Mouse (Mus musculus) neural tube, embryonic 10.5 days (tissue): ENCODE measurements around the gene Xylb.

Experiments used
- DNase-seq: peaks from one replicate; pipeline ENCODE4 v3.0.0-alpha.2; 2017; ENCODE audit warnings: low spot score; ENCODE audit errors: extremely low spot score

Xylb gene

DNA sequence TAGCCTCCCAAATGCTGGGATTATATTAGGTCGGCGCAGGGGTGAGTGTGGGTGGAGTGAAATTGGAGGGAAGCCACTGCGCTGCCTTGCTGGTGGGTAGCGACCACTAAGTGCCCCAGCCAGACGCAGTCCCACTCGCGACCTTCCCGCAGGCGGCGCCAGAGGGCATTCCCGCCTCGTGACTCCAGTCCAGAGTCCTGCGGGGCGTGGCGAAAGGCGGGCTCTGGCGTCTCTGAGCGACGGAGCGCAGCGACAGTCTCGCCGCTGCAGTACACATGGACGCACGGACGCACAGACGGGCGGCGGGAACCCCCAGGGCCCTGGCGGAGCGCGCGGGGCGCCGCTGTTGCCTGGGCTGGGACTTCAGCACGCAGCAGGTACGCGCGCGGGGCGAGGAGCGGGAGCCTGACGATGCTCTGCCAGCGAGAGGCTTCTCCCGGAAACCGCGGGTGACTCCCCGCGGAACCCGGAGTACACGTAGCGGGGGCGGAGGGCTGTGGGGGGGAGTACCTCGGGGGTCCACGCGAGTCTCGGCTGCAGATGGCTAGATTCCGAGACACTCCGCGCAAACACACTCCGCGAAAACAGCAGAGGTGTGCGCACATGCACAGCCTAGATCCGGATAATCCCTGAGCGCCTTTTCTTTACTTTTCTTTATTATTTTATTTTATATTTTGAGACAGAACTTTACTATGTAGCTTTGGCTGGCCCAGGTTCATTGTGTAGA, at the start of gene Xylb:
Xylb (plus strand) TSS at position 51 of the 727 bp plus-strand sequence.
- DNase-seq: peak; percentile 91

DNA sequence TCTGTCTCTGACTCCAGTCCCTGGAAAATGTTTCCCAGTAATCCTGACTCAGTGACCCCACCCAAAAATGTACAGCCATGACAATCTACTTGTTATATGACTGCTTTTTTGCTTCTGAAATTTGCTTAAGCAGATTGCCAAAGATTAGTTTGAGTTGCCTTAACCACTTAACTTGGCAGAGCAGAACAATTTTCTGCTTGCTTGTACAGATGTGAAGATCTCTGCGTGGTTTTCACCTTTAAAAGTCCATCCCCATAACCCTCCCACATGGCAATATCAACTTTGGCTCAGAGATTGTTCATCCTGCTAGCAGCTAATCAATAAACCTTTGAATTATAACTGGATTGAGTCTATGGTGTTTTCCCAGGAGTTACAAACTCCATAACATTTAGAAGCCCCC, 48.1 kb upstream of the Xylb start:
- no peak for DNase-seq

DNA sequence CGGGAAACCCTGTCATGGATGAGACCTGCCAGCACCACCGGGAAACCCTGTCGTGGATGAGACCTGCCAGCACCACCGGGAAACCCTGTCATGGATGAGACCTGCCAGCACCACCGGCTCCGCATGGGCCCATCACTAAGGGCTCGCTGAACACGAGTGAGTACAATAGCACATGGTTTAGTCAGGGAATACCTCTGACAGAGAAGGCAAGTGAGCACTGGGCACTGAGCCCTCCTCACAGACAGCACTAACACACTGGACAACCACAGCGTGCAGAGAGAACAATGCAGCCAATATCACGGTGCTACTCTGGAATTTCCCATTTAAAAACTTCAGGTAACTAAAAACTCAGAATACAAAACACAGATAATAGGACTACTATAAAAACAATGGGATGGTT, 44.1 kb upstream of the Xylb start:
- DNase-seq: no peak

DNA sequence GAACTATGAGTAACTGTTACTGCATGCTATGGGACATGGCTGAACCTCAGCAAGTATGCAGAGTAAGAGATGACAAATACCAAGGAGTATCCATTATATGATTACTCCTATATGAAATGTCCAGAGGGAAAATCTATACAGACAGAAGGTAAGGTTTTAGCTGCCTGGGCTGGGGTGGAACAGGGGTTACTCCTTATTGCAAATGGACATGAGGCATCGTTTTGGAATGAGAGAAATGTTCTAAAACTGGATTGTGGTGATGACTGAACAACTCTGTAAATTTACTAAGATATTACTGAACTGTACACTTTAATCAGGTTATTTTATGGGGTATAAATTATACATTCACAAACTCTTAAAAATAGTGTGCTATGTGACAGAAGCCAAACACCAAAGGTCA, 38.3 kb upstream of the Xylb start:
- no peak for DNase-seq

DNA sequence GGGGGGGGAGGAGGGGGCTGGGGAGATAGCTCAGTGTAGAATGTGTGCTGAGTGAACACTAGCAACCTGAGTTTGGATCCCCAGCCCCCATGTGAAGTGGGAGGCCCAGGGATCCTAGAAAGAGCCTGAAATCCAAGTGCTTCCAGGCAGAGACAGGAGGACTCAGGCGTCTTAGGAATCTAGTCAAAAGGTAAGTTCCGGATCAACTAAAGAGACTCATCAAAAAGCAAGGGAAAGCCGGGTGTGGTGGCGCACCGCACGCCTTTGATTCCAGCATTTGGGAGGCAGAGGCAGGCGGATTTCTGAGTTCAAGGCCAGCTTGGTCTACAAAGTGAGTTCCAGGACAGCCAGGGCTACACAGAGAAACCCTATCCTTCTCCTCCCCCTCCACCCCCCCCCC, 36.7 kb upstream of the Xylb start:
- DNase-seq: no peak

DNA sequence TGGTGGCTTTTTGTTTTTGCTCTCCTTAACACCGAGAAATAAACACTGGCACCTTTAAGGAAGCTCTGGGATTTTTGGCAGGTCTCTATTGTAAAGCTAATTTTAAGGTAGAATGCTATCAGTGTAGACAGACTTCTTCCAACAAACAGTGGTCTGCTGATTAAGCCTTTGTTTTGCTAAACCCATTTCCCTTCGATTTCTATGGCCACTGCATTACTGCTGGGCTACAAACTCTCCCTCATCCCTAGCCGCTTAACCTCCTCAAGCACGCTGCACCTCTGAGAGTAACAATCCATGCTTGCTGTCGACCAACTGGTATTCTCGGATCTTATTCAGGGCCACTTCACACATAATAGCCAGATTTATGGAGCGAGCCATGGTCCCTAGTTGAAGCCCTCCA, 36.2 kb upstream of the Xylb start:
- DNase-seq: no peak

DNA sequence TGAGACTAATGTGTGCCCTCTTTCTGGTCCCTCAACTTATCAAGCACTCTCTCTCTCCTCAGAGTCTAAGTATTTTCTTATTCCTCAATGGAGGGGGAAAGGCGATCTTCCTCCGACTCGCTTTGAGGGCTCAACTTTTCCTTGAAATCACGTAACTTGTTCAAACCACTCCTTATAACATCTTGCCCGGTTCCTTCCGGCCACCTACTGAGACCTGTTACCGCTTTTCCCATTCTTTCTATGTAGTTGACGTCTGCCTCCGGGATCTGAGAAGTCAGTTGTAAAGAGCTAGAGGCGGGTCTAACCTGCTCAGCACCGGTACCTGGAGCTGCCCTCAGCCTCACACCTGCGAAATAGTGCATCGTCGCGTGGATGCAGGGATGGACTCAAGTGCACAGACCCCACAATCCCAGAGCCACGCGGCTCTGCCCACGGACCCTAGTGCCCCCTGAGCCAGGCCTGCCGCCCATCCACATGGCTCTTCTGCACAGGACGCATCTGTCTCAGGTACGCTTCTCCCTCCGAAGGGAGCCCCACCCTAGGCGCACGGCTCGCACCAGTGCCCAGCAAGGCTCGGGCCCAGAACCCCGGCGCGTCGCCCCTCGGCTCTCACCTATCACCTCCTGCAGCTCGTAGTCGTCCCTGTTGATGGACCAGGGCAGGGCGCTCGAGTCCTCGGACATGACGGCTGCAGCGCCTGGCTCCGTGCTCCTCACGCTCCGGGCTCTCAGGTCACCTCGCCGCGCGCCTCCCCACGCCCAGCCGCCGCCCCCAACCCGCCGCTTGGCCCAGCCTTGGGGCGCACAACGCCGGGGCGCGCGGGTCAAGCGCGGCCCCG, 35.6 kb upstream of the Xylb start:
- peak; percentile 70 for DNase-seq

DNA sequence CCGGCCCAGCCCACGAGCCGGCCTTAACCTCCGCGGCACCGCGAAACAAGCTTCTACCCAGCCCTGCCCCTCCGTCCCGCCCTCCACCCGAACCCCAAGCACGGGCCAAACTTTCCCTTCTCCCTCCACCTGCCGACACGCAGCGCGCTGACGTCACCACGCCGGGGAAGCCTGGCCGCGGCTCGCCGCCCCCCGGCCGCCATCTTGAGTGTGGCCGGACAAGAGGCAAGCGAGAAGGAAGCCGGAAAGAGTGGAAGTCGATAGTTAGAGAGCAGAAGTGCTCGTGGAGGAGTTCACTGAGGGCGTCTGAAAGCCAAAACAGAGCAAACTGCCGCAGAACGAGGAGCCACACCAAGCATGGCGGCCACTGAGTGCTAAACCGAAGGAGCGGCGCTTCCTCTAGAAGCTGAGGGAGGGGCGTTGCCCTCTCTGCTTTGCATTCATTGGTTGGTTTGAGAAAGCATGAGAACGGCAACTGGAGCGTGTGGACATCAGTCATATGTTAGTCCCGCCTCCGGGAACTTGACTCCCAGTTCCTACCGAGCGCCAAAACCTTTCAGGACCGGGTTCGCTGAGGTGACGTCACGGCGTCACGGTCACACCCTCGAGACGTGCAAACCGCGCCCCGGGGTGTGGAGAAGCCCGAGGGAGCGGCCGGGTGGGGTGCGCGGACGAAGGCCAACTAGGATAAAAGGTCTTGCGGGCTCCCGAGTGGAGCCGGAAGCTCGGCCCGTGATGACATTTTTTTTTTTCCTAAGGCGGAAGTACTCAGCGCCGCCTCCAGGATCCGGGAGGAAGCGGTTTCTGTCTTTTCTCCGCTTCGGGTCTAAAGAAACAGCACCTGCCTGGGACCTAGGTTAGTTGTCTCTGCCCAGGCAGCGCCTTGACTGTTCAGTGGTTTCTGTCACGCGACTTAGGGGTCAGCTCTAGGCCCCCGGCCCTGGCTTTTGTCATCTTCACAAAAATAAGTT, 34.6 kb upstream of the Xylb start, which contains the start of gene Oxsr1:
Oxsr1 (minus strand) TSS at position 139 of the 971 bp plus-strand sequence.
- peak; percentile 98 for DNase-seq

DNA sequence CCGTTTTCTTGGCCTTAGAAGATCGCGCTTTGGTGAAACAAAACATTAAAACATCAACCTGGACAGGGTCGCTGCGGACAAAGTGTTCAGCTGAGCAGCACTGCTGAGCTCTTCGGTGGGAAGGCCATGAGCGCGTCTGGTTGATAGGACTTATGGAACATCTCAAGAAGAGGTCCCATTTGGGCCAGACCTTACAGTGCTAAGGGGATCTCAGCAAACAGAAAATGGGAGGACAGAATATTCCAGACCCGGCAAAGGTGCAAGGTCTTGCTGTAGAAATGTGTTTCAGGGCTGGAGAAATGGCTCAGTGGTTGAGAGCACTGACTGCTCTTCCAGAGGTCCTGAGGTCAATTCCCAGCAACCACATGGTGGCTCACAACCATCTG, 33.9 kb upstream of the Xylb start:
- no peak for DNase-seq

DNA sequence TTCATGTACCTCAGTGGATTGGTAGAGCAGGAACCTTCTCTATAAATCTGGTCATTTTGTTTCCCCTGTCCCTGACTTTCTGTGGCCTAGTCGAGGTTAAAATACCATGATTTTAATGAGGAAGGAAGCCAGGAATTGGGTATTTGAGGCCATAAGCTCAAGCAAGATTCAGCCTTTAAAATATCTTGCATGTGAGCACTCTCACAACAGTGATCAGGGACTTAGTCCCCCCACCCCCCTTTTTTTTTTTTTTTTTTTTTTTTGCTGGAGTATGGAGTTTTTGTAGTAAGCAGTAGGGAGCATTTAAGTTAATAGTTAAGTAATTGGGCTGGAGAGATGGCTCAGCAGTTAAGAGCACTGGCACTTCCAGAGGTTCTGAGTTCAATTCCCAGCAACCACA, 33.1 kb upstream of the Xylb start:
- no peak for DNase-seq

DNA sequence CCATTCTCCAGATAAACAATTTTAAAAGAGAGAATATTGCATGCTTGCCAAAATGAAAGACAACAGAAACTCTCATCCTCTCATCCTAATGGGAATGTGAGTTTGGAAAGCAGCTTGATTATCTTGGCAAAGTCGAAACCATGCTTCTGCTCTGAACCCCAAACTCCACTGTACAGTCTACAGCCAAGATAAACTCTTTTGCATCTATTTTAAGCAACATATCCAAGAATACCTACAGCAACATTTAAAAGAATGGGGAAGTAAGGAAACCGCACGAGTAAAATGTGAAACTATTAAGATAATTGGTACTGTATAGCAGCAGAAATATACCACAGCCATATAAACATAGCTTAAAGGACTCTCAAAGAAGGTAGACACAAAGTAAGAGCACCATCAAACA, 28.7 kb upstream of the Xylb start:
- DNase-seq: no peak

DNA sequence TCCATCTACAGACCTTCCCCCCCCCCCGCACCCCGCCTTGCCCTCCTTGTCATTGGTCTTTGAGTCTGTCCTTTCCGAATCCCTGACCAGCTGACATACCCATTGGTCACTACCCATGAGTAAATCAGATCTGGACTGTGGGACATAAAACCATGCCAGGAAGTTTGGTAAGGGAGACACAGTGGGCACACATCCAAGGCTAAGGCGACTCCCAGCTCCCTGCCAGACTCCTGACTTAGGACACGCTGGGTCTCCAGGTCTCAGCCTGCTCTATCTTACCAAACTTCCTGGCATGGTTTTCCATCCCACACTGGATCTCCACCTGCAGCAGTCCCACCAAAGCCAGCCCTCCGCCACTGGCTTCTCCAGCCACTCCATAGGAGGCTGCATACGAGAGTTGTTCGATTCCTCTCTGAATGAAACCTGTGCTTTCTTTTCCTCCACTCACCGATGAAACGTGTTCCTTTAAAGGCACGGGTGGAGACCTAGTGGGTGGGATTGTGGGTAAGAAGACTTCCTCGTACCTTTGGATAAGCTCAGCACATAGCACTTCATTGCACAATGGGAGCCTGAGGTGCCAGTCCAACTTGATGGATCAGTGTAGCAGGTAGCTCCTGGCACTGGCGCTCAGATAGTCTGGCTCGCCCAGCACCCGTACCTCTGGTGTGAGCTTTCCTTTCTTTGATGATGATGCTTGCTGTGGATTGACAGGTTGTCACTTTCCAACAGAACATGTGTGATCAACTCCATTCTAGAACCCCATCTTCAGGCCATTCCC, 26.8 kb upstream of the Xylb start:
- no peak for DNase-seq

DNA sequence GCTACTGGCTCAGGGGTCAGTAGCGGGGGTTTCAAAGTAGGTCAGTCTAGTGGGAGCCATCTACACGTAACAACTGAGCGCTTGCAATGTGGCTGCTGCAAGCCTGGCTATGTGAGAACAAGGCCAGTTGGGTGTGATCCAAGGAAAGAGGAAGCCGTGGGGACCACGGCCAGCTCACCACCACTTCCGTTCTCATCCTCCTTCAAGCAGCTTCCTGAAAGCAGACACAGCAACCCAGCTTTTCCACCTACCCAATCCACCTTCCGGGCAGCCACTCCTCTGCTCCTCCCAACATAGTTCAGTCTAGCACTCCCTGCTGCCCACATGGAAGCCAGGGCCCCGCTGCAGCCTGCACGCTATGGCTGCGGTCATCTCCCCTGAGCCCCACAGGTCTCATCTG, 22.9 kb upstream of the Xylb start:
- DNase-seq: no peak

DNA sequence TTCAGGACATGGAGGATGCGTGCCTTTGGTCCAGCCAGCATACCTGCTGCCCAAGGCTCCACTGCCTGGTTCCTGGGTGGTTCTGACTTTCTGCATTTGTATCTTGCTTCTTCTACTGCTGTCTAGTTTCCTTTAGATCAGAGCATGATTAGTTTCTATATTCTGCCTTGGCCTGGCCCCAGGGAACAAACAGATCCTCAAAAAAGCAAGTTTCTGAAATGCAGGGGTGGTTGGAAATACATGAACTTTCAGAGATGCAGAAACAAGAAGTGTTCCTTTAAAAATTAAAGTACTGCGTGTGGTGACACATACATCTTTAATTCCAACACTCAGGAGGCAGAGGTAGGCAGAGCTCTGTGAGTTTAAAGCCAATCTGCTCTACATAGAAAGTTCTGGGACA, 22.3 kb upstream of the Xylb start:
- DNase-seq: no peak

DNA sequence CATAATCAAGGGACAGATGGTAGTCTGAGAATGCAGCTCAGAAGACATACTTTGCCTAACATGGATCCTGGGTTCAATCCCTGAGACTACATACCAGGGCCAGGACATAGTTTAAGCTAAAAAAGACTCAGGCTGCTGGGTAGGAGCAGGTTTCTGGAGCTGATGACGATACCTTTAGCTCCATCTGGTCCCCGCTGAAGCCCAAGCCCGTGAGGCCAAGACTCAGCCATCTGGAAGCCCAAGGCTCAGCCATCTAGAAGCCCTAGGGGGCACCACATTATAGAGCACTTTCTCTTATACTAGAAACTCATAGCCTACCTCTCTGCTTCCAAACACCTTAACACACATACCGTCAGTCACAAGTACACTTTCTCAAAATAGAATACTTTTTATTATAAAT, 21.6 kb upstream of the Xylb start:
- DNase-seq: no peak

DNA sequence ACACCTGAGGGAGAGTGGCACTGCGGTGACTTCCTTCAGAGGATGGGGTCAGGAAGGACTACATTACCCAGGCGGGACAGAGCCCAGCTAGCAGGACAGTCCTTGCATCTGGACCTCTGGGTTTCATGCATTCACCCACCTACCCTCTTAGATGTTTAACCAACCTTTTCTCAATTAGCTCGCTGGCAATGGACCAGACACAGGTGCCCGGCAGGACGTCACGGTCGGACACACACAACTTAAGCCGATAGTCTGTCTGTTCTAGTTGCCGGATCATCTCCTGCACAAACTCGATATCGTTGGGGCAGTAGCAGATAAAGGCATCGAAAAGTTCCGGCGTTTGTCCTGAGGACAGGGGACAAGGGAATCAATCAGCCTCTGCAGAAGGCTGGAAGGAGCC, 19.3 kb upstream of the Xylb start:
- DNase-seq: no peak

DNA sequence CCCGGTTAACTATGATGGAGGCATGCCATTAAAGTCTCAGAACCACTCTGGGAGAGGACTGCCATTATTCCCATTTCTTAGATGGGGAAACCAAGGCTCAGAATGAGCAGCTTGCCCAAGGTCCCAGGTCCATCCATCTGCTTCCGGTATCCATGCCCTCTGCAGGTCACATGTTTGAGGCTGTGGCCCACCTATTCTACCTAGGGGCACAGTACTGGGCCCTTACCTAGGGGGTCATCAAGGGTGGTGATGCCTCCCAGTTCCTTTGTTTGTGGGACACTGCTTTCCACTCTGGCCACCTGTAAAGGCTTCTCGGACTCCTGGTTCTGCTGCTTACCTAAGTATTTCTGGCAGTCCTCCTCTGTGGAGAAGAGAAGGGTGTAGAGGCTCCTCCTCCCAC, 18.8 kb upstream of the Xylb start:
- no peak for DNase-seq

DNA sequence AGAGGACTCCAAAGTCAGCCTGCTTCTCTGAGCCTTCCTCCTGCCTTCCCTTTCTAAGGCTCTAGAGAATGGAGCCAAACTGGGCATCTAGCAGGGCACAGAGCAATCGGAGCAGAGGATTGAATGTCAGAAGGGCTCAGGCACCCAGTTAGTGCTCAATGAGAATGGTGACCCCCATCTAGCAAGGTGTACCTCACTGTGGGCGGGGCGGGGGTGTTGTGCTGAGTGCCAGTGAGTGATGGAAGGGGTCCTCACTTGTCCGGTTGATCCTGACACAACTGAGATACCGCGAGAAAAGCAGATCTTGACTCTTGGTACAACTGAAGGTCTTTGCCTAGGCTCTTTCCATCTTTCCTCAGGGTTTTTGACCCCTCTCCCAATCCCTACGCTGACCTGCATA, 18.1 kb upstream of the Xylb start:
- DNase-seq: no peak

DNA sequence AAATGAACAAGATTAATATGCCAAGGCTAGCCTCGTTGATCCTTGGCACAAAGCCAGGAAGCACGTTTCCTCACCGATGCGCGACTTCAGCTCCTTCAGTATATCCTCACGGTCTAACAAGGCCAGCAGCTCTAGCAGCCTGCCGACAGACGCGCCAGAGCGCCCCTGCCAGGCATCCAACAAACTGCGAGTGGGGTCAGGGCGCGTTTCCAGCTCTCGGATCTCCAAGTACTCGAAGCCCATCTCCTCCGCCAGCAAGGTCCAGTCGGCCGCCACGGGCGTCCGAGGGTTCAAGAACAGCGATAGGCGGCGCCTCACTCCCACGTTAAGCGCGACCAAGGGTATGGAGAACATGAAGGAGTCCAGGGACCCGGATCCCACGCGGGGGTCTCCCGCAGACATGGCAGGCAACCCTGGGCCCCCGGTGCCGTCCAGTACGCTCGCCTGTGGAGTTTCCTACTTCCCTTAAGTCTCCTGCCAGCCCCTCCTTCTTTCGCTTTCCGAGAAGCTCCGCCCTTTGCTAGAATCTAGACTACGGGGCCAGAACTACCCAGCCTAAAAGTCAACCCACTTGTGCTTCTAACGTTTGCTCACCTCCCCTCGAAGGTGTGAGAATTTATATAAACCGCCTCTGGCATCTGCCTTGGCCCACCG, 17.5 kb upstream of the Xylb start, which contains the start of gene Acaa1a:
Acaa1a (plus strand) TSS at position 119 of the 654 bp plus-strand sequence.
- peak; percentile 52 for DNase-seq

DNA sequence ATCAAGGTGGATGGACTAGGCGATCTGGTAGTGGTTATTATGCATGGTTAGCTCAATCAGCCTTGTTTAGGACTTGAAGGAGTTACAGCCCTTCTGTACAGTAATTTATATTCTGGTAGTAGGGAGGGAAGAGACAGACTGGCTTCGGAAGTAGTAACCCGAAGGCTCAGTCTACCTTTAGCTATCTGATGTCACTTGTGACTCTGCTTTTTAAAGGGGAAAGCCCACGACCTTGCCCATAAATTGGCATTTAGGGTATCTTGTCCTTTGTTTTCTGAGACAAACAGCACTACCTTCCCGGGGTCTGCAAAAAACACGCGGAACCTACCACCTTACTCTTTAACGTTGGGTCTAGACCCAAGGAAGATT, 17.0 kb upstream of the Xylb start:
- DNase-seq: peak; percentile 20
